Mouse (Mus musculus) neural tube, embryonic 12.5 days (tissue): ENCODE measurements at regions not wholly inside any gene's neighbourhood (a gene's known extent, or its start where the extent isn't known, plus 50 kb on each side); places are given as distances from the start of the nearest gene placed in this dataset.

Source experiments
- ATAC-seq: fragments of 200-750 bp; cut with Nextera tagmentation; 2 replicates; pipeline ENCODE4 v1.8.0; 2017; ENCODE audit warnings: low read depth, mild to moderate bottlenecking, moderate TSS enrichment, moderate library complexity; ENCODE audit not compliant: low FRiP score
- H3K27ac ChIP-seq: fragments of 300-500 bp; sonication (generic); 2 replicates; pipeline ENCODE4 v1.5.1; 2016
- H3K27me3 ChIP-seq: fragments of 300-500 bp; sonication (generic); replicated peaks from 2 replicates; pipeline ENCODE4 v1.6.1; 2016; ENCODE audit warnings: mild to moderate bottlenecking
- H3K36me3 ChIP-seq: fragments of 300-500 bp; sonication (generic); 2 replicates; pipeline ENCODE4 v1.6.1; 2016; ENCODE audit warnings: mild to moderate bottlenecking
- H3K4me1 ChIP-seq: fragments of 300-500 bp; sonication (generic); 2 replicates; pipeline ENCODE4 v1.6.1; 2016
- H3K4me2 ChIP-seq: fragments of 300-500 bp; sonication (generic); replicated peaks from 2 replicates; pipeline ENCODE4 v1.6.1; 2016; ENCODE audit warnings: mild to moderate bottlenecking
- H3K4me3 ChIP-seq: fragments of 300-500 bp; sonication (generic); 2 replicates; pipeline ENCODE4 v1.5.1; 2016
- H3K9ac ChIP-seq: fragments of 300-500 bp; sonication (generic); 2 replicates; pipeline ENCODE4 v1.6.1; 2016; ENCODE audit warnings: mild to moderate bottlenecking
- H3K9me3 ChIP-seq: fragments of 300-500 bp; sonication (generic); 2 replicates; pipeline ENCODE4 v1.6.1; 2016; ENCODE audit warnings: mild to moderate bottlenecking
- WGBS: fragments of 180-500 bp; shearing (Covaris S2); methylation state at CpG from one replicate; pipeline ENCODE4 v1.1.7; 2016; 5-methylcytosine and 5-hydroxymethylcytosine counted together

GRCm38 (mm10) chr16:74467159-74467558 is 55.5 kb upstream of the Robo2 start:
- no peak overlapping the region for H3K9ac ChIP-seq
- no peaks in the 10 kb centered on the region for H3K36me3 ChIP-seq
- 84% methylated on average over 7 of the region's 7 CpGs for WGBS
- no peak for ATAC-seq
- H3K27ac ChIP-seq = no peak overlapping the region
- no peak overlapping the region for H3K4me3 ChIP-seq
- H3K27me3 ChIP-seq = no peaks in the 10 kb centered on the region
- H3K4me2 ChIP-seq = no peak overlapping the region
- H3K4me1 ChIP-seq = no peaks in the 10 kb centered on the region
- H3K9me3 ChIP-seq = no peaks in the 10 kb centered on the region

GRCm38 (mm10) chr16:74464835-74465234 is 53.2 kb upstream of the Robo2 start:
- no peaks in the 10 kb centered on the region for H3K9me3 ChIP-seq
- 41% methylated on average over 2 of the region's 2 CpGs for WGBS
- no peak overlapping the region for H3K9ac ChIP-seq
- no peak overlapping the region for H3K4me2 ChIP-seq
- H3K27ac ChIP-seq = no peak overlapping the region
- no peak for ATAC-seq
- H3K4me1 ChIP-seq = no peaks in the 10 kb centered on the region
- H3K4me3 ChIP-seq = no peak overlapping the region
- no peaks in the 10 kb centered on the region for H3K27me3 ChIP-seq
- H3K36me3 ChIP-seq = no peaks in the 10 kb centered on the region

GRCm38 (mm10) chr16:74464290-74464689 is 52.7 kb upstream of the Robo2 start:
- no peaks in the 10 kb centered on the region for H3K4me1 ChIP-seq
- no peaks in the 10 kb centered on the region for H3K27me3 ChIP-seq
- WGBS = 51% methylated on average over 6 of the region's 6 CpGs
- H3K4me3 ChIP-seq = no peak overlapping the region
- H3K9me3 ChIP-seq = no peaks in the 10 kb centered on the region
- H3K27ac ChIP-seq = no peak overlapping the region
- ATAC-seq = no peak
- no peaks in the 10 kb centered on the region for H3K36me3 ChIP-seq
- H3K9ac ChIP-seq = no peak overlapping the region
- no peak overlapping the region for H3K4me2 ChIP-seq

- no peak for ATAC-seq
- H3K4me2 ChIP-seq = no peak overlapping the region
- WGBS = 87% methylated on average over 3 of the region's 3 CpGs
These were observed 50.8 kb upstream of the Robo2 start for GRCm38 (mm10) chr16:74462436-74462835.

More at GRCm38 (mm10) chr16:74462436-74462835, 50.8 kb upstream of the Robo2 start:
- H3K4me3 ChIP-seq = no peak overlapping the region
- no peak overlapping the region for H3K27ac ChIP-seq
- no peaks in the 10 kb centered on the region for H3K27me3 ChIP-seq
- no peaks in the 10 kb centered on the region for H3K4me1 ChIP-seq
- H3K36me3 ChIP-seq = no peaks in the 10 kb centered on the region
- no peaks in the 10 kb centered on the region for H3K9me3 ChIP-seq
- H3K9ac ChIP-seq = no peak overlapping the region
